Mouse (Mus musculus) right cerebral cortex, postnatal 14 days (tissue): Measurements from ENCODE around the gene Morc3.

ENCODE experiments used
- DNase-seq: peaks from one replicate; pipeline ENCODE4 v3.0.0; 2022

Gene Morc3

DNA sequence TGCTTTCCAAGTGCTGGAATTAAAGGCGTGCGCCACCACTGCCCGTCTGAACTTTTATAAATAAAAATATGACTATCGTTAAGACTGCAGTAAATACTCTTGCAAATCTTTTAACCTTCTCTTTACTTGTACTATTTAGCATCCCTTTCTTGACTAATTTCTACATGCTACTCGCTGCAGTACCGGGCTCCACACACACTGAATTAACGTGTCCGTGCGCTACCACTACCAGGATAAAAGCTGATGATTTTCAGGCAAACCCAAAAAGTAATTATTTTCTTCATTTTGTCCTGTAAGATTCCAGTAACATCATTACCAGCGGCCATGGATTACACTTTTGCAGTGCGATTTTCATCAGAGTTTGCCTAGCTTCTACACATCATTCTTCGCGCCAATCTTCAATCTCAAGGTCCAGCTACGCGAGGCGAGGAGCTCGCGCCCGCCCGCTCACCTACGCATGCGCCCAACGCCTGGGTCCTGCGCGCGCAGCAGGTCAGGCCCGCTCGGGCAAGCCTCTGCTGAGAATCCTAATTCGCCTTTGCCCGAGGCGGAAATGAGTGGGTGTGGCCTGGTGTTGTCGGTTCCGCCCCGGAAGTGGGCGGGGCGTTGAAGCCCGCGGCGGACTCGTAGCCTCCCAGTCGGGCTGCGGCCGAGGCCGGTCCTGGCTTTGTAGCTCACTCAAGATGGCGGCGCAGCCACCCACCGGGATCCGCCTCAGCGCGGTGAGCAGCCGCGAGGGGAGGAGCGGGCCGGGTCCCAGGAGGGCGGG lies at the start of gene Morc3:
TSS of gene Morc3 (plus strand) at position 495 of the 769 bp plus-strand sequence.
- DNase-seq: peak; percentile 99

- DNase-seq: no peak
These were observed 47.7 kb upstream of the Morc3 start for GRCm38 (mm10) chr16:93784175-93784574.

GRCm38 (mm10) chr16:93785805-93786204 lies 46.1 kb upstream of the Morc3 start:
- peak; percentile 72 for DNase-seq

DNA sequence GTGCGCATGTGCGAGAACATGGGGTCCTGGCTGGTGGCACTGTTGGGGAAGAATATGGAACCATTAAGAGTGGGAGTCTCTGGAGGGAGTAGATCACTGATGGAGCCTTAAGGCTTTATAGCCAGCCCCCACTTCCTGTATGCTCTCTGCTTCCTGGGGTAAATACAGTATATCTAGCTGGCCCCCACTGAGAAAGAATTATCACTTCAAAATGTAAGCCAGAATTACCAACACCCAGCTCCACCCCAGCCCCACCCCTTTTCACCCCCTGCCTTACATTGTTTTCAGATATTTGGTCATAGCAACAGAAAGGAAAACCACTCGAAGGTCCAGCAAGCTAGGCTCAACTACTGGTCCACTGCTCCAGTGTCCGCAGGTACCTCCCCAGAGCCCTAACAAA lies 43.5 kb upstream of the Morc3 start:
- DNase-seq: no peak

- DNase-seq: no peak
These were observed 43.0 kb upstream of the Morc3 start for GRCm38 (mm10) chr16:93788881-93789280.

GRCm38 (mm10) chr16:93789971-93790755 lies 41.8 kb upstream of the Morc3 start:
- DNase-seq: no peak

GRCm38 (mm10) chr16:93792981-93793630 lies 38.8 kb upstream of the Morc3 start:
- no peak for DNase-seq

- DNase-seq: no peak
These were observed 37.1 kb upstream of the Morc3 start for GRCm38 (mm10) chr16:93794845-93795244.

DNA sequence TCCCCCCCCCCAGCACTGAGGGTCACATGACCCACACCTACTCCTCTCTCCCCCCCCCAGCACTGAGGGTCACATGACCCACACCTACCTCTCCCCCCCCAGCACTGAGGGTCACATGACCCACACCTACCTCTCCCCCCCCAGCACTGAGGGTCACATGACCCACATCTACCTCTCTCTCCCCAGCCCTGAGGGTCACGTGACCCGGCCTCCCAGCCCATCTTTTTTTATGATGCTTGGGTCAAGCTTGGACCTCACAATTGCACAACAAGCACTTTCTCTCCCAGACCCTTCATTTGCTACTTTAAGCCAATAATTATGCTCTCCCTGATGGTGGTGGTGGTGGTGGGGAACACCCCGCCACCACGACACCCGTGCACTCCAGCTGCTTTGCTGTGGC lies 36.5 kb upstream of the Morc3 start:
- no peak for DNase-seq

DNA sequence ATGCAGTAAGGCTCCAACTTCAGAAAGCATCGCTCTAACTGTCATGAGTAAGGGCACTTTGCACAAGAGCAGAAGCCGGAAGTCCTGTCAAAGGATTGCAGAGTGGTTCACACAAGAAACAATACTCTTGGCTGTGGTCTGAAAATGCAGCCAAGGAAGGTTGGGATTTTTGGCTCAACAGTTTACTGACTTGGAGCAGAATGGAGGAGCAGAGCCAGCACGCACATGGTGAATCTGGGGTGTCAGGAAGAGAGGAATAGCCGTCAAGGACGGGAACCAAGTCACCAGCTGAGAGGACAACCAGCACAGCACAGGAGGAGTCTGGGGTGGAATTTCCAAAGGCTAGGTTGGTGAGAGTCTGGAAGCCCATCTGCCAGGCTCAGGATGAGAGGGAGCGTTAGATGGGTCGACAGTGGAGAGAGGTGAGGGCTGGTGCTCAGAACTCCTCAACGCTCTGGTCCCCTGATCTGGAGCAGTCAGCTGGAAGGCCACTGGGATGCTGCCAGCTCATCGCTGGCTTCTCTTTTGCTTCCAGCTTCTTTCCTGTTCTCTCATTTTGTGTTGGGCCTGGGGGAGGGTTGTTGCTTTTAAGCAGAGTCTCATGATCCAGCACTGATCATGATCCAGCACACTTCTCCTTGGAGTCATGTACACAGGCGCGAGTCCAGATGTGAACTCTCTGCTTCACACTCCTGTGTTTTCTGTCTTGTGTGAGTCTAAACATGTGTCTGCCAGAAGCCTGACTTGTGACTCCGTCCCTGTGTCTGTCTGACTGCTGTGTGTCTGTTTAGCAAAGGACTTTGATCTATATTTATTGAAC lies 34.7 kb upstream of the Morc3 start:
- no peak for DNase-seq

DNA sequence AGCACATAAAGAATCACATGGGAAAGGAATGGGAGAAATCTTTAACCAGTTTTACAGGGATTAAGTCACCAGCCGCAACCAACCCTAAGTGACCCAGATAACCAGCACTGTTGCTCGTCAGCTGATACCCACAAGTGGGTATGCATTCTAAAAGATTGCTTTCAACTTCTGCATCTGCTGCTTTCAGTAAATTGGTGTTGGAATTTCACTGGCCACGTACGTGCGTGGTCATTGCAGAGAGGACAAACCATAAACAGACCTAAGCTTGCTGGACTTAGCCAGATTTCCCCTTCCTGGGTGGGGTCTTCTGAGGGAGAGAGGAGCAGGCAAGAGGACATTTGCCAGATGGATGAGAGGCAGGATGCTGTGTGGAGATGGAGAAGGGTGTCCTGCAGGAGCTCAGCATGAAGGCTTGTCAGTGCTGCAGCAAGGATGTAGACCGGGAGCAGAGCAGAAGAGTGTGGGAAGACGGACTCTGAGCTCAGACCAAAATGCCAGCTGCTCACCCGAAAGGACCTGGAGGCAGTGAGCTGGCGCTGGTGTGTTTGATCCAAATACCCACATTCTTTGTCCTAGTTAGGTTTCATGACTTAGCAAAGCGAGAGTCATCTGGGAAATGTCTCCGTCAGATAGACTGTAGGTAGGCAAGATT lies 34.0 kb upstream of the Morc3 start:
- DNase-seq: no peak

DNA sequence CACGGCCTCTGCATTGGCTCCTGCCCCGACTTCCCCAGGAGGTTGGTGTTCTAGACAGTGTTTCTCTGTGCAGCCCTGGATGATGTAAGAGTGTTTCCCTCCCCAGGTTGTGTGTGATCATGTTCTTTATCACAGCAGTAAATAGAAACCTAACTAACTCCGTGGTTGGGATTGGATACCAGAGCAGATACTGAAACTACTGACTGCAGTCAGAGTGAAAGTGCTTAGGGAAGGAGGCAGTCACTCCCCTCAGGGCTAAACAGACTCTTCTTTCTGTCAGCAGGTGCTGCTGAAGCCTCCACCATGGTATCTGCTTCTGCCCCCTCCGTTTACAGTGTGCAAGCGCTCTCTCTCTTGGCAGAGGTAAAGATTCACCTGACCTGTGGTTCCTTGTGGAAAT lies 33.3 kb upstream of the Morc3 start:
- DNase-seq: no peak

DNA sequence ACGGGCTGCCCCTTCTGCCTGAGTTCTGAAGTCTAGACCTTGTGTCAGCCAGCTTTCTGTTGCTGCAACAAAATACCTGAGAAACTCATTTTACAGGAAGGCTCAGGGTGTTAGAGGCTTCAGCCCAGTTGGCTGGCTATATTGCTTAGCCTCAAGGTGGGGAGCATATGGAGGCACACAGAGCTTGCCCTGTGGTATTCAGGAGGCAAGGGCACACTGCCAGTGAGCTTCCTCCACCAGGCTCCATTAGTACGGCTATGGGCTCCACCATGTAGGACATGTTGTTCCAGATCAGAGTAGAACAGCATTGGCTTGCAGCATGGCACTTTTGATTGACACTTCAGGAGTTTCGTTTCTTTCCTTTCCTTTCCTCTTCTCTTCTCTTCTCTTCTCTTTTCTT lies 32.9 kb upstream of the Morc3 start:
- DNase-seq: no peak

DNA sequence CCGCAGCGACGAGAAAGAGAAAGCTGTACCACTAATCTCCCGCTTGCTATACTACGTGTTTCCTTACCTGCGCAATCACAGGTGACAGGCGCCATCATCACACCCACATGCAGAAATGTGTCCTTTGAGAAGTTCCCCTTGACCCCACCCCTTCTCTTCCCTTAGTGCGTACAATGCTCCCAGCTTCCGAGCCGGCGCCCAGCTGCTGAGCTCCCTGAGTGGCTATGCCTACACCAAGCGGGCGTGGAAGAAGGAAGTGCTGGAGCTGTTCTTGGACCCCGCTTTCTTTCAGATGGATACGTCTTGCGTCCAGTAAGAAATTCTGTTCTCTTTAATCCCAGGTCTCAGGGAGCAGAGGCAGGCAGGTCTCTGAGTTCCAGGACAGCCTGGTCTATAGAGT lies 32.0 kb upstream of the Morc3 start:
- DNase-seq: no peak

DNA sequence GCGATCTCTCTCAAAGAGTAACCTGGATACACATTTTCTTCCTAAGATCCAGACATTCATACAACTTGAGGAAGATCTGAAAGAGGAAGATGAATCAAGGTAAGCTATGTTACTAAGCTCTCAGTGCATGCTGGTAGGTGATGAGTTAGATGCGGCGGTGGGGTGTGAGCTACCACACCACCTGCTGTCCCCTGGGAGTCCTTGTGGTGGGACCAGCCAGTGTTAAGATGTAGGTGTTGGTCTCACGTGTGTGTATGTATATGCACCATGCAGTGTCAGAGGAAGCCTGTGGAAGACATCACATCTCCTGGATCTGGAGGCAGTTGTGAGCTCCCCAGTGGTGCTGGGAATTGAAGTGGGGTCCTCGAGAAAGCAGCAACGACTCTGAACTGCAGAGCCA lies 24.8 kb upstream of the Morc3 start:
- DNase-seq: no peak

- no peak for DNase-seq
These were observed 23.9 kb upstream of the Morc3 start for GRCm38 (mm10) chr16:93807961-93808554.

- DNase-seq: peak; percentile 44
These were observed 15.8 kb upstream of the Morc3 start for GRCm38 (mm10) chr16:93815856-93816736.

DNA sequence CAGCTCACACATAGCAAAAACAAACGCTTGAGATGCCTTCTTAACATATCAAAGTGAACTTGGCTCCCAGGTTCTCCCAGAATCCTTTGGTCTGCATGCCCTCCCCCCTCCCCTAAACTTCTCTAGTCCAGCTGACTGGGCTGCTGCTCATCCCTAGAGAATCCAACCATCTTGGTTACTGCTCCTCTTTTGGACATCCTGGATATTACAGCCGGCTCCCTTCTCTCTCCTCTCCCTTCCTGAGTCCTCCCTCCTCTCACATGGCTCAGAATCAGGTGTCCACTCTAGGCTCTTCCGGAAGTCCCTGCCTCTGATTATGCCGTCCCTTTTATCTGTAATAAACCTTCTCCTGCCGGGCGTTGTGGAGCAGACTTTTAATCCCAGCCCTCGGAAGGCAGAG lies 15.1 kb upstream of the Morc3 start:
- DNase-seq: no peak

- DNase-seq: no peak
These were observed 14.6 kb upstream of the Morc3 start for GRCm38 (mm10) chr16:93817371-93817770.

GRCm38 (mm10) chr16:93818691-93819324 lies 13.1 kb upstream of the Morc3 start:
- no peak for DNase-seq
